Comparison of ENCODE assay signal across 29 mouse cellular contexts in the genomic region with DNA sequence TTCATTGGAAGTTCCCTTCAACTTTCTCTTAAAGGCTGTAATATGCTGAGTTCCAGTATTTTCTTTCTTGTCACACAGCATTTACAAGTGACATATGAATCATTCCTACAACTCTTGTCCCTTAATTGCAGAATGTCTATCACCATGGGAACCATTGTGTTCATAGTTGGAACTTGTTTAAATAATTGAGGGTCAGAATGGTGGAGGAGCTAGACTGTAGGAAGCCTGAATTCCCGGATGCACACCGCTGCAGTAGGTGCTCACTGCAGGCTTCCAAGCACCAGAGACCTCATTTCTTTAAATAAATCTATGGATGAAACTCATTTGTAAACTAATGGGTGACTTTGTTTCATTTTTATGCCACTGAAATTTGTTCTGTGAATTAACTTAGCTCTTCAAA.
DNase-seq lines count a peak whose midpoint lies in the region; ATAC-seq and TF ChIP-seq lines count a peak whose summit lies in the region.
"Had no signal": no experiment of that assay in that cellular context is flagged by ENCODE, and none has a peak within 500 bp of the region (broad histone marks: within the 10 kb centered on the region; RNA-seq: fewer than 3 reads in every experiment).

No protein-coding gene starts in this region.

- no peak overlapping the region for H3K4me3 ChIP-seq in forebrain, embryonic 12.5 days (replicated peaks)
- no peak overlapping the region for H3K4me3 ChIP-seq in forebrain, embryonic 15.5 days
- no peak overlapping the region for H3K4me3 ChIP-seq in lung, postnatal 0 days (ENCODE audit: low read depth, low read length)
- H3K4me3 ChIP-seq in forebrain, embryonic 14.5 days (ENCODE audit: low read depth, low read length) = no peak overlapping the region
- H3K4me3 ChIP-seq in midbrain, embryonic 11.5 days (ENCODE audit: low read depth, low read length) = no peak overlapping the region
- H3K4me3 ChIP-seq: embryonic facial prominence, embryonic 13.5 days; heart, embryonic 10.5 days; heart, embryonic 15.5 days; intestine, embryonic 15.5 days; megakaryocyte, embryonic 14.5 days; midbrain, embryonic 13.5 days; neural tube, embryonic 13.5 days had no signal

- no peaks in the 10 kb centered on the region for H3K27me3 ChIP-seq in forebrain, embryonic 12.5 days
- H3K27me3 ChIP-seq in forebrain, embryonic 15.5 days = no peaks in the 10 kb centered on the region
- H3K27me3 ChIP-seq in lung, postnatal 0 days (replicated peaks; ENCODE audit: insufficient read depth, low read length) = no peaks in the 10 kb centered on the region
- no peaks in the 10 kb centered on the region for H3K27me3 ChIP-seq in forebrain, embryonic 14.5 days (replicated peaks; ENCODE audit: control insufficient read depth, insufficient read depth, low read length)
- no peaks in the 10 kb centered on the region for H3K27me3 ChIP-seq in midbrain, embryonic 11.5 days (ENCODE audit: control insufficient read depth, insufficient read depth, low read length)
- H3K27me3 ChIP-seq: CH12.LX; embryonic facial prominence, embryonic 13.5 days; heart, embryonic 15.5 days; intestine, embryonic 15.5 days; megakaryocyte, embryonic 14.5 days; midbrain, embryonic 13.5 days; neural tube, embryonic 13.5 days had no signal

- no peak overlapping the region for H3K4me2 ChIP-seq in forebrain, embryonic 12.5 days
- no peak overlapping the region for H3K4me2 ChIP-seq in forebrain, embryonic 15.5 days (replicated peaks)
- H3K4me2 ChIP-seq in lung, postnatal 0 days (replicated peaks; ENCODE audit: low read depth, low read length) = no peak overlapping the region
- H3K4me2 ChIP-seq in forebrain, embryonic 14.5 days (ENCODE audit: low read length) = no peak overlapping the region
- H3K4me2 ChIP-seq in midbrain, embryonic 11.5 days = no peak overlapping the region
- H3K4me2 ChIP-seq: embryonic facial prominence, embryonic 13.5 days; heart, embryonic 15.5 days; intestine, embryonic 15.5 days; midbrain, embryonic 13.5 days; neural tube, embryonic 13.5 days had no signal

- peaks cover 35% of the 10 kb centered on the region for H3K4me1 ChIP-seq in forebrain, embryonic 12.5 days
- peaks cover 48% of the 10 kb centered on the region for H3K4me1 ChIP-seq in forebrain, embryonic 15.5 days
- no peaks in the 10 kb centered on the region for H3K4me1 ChIP-seq in lung, postnatal 0 days (ENCODE audit: insufficient read depth, low read depth, low read length)
- peaks cover 34% of the 10 kb centered on the region for H3K4me1 ChIP-seq in forebrain, embryonic 14.5 days (ENCODE audit: control insufficient read depth, insufficient read depth, low read length)
- 0 out of 2 replicates have a peak, but pooled peaks cover 6% of the 10 kb centered on the region for H3K4me1 ChIP-seq in midbrain, embryonic 11.5 days (ENCODE audit: control insufficient read depth, insufficient read depth, low read length)
- H3K4me1 ChIP-seq: intestine, embryonic 15.5 days had no signal

- 0 out of 2 replicates have a peak, but pooled peaks have one; percentile 45 for ATAC-seq in forebrain, embryonic 12.5 days (ENCODE audit: low FRiP score)
- ATAC-seq in forebrain, embryonic 15.5 days (replicated peaks) = no peak
- 0 out of 2 replicates have a peak, but pooled peaks have one; percentile 26 for ATAC-seq in lung, postnatal 0 days
- no peak for ATAC-seq in forebrain, embryonic 14.5 days
- no peak for ATAC-seq in midbrain, embryonic 11.5 days (ENCODE audit: low FRiP score)
- ATAC-seq: hindbrain, postnatal 0 days; intestine, embryonic 15.5 days; midbrain, embryonic 13.5 days had no signal

- TF ChIP-seq EP300 in lung, postnatal 0 days (IDR thresholded peaks at IDR 0.05) = no peak

- H3K36me3 ChIP-seq in forebrain, embryonic 12.5 days (replicated peaks) = no peaks in the 10 kb centered on the region; the same call in 1 of the 2 replicates
- H3K36me3 ChIP-seq in forebrain, embryonic 15.5 days = no peaks in the 10 kb centered on the region
- no peaks in the 10 kb centered on the region for H3K36me3 ChIP-seq in lung, postnatal 0 days (ENCODE audit: insufficient read depth, low read length)
- H3K36me3 ChIP-seq in forebrain, embryonic 14.5 days (ENCODE audit: control insufficient read depth, insufficient read depth, low read length) = no peaks in the 10 kb centered on the region
- no peaks in the 10 kb centered on the region for H3K36me3 ChIP-seq in midbrain, embryonic 11.5 days (ENCODE audit: control insufficient read depth, insufficient read depth, low read length)
- H3K36me3 ChIP-seq: intestine, embryonic 15.5 days; midbrain, embryonic 13.5 days; neural tube, embryonic 13.5 days had no signal

- no peak overlapping the region for H3K9ac ChIP-seq in forebrain, embryonic 12.5 days
- no peak overlapping the region for H3K9ac ChIP-seq in forebrain, embryonic 15.5 days (replicated peaks)
- no peak overlapping the region for H3K9ac ChIP-seq in lung, postnatal 0 days (replicated peaks; ENCODE audit: low read depth)
- no peak overlapping the region for H3K9ac ChIP-seq in forebrain, embryonic 14.5 days (ENCODE audit: low read length)
- H3K9ac ChIP-seq in midbrain, embryonic 11.5 days (ENCODE audit: low read length) = no peak overlapping the region
- H3K9ac ChIP-seq: embryonic facial prominence, embryonic 13.5 days; heart, embryonic 15.5 days; intestine, embryonic 15.5 days; liver, embryonic 14.5 days; midbrain, embryonic 13.5 days; neural tube, embryonic 13.5 days had no signal

- 33% methylated on average over 2 of the region's 2 CpGs for WGBS in forebrain, embryonic 12.5 days
- 11% methylated on average over 2 of the region's 2 CpGs for WGBS in forebrain, embryonic 15.5 days
- 39% methylated on average over 2 of the region's 2 CpGs for WGBS in lung, postnatal 0 days
- WGBS in forebrain, embryonic 14.5 days = 10% methylated on average over 2 of the region's 2 CpGs
- 59% methylated on average over 2 of the region's 2 CpGs for WGBS in midbrain, embryonic 11.5 days

- TF ChIP-seq CTCF in lung, postnatal 0 days (IDR thresholded peaks at IDR 0.05) = no peak

- no peaks in the 10 kb centered on the region for H3K9me3 ChIP-seq in forebrain, embryonic 12.5 days
- no peaks in the 10 kb centered on the region for H3K9me3 ChIP-seq in forebrain, embryonic 15.5 days
- H3K9me3 ChIP-seq in lung, postnatal 0 days (ENCODE audit: low read length) = no peaks in the 10 kb centered on the region
- no peaks in the 10 kb centered on the region for H3K9me3 ChIP-seq in forebrain, embryonic 14.5 days (replicated peaks; ENCODE audit: control insufficient read depth, low read length)
- no peaks in the 10 kb centered on the region for H3K9me3 ChIP-seq in midbrain, embryonic 11.5 days (ENCODE audit: control insufficient read depth, low read length)
- H3K9me3 ChIP-seq: embryonic facial prominence, embryonic 13.5 days; heart, embryonic 10.5 days; heart, embryonic 15.5 days; intestine, embryonic 15.5 days; megakaryocyte, embryonic 14.5 days; midbrain, embryonic 13.5 days; neural tube, embryonic 13.5 days had no signal

- no peak overlapping the region for H3K27ac ChIP-seq in forebrain, embryonic 12.5 days
- H3K27ac ChIP-seq in forebrain, embryonic 15.5 days (replicated peaks) = no peak overlapping the region
- H3K27ac ChIP-seq in lung, postnatal 0 days (ENCODE audit: low read length) = no peak overlapping the region
- H3K27ac ChIP-seq in forebrain, embryonic 14.5 days (ENCODE audit: low read depth, low read length) = no peak overlapping the region
- no peak overlapping the region for H3K27ac ChIP-seq in midbrain, embryonic 11.5 days (ENCODE audit: low read depth, low read length)
- H3K27ac ChIP-seq: embryonic facial prominence, embryonic 13.5 days; heart, embryonic 10.5 days; heart, embryonic 15.5 days; hindbrain, postnatal 0 days; intestine, embryonic 15.5 days; kidney, postnatal 0 days; liver, embryonic 14.5 days; midbrain, embryonic 13.5 days; neural tube, embryonic 13.5 days had no signal

- peak; percentile 28 for DNase-seq in lung, postnatal 0 days (ENCODE audit: low spot score)
- DNase-seq in lung, postnatal 14 days = no peak
- peak; percentile 52 for DNase-seq in forebrain, embryonic 14.5 days (ENCODE audit: low spot score)
- DNase-seq in telencephalon, adult 2 months (ENCODE audit: low read depth, low spot score) = peak; percentile 39
- no peak for DNase-seq in cerebellum, adult 18-20 months
- no peak for DNase-seq in midbrain, embryonic 11.5 days (ENCODE audit: low spot score, missing footprints)
- DNase-seq: adrenal gland, adult 8-10 months; cerebellum, adult 11 months; cerebellum, postnatal 10 days; gastrocnemius, postnatal 10 days; kidney, adult 8-10 months; kidney, postnatal 4 days; liver; lung, adult 2 months; lung, postnatal 4 days; right cerebral cortex, postnatal 14 days had no signal

Comparison
In these comparisons a context has a peak if more than half of its experiments do, and no peak if none do; other contexts are left out.
1. ATAC-seq: peak in forebrain, embryonic 12.5 days (single experiment) and lung, postnatal 0 days (single experiment); none in forebrain, embryonic 15.5 days (single experiment), forebrain, embryonic 14.5 days (single experiment) and midbrain, embryonic 11.5 days (single experiment).
2. DNase-seq: peak in lung, postnatal 0 days (single experiment), forebrain, embryonic 14.5 days (single experiment) and telencephalon, adult 2 months (single experiment); none in lung, postnatal 14 days (single experiment), cerebellum, adult 18-20 months (0 of 2) and midbrain, embryonic 11.5 days (single experiment).